Mouse (Mus musculus): ENCODE measurements at regions not wholly inside any gene's neighbourhood (a gene's known extent, or its start where the extent isn't known, plus 50 kb on each side); places are given as distances from the start of the nearest gene placed in this dataset.

DNA sequence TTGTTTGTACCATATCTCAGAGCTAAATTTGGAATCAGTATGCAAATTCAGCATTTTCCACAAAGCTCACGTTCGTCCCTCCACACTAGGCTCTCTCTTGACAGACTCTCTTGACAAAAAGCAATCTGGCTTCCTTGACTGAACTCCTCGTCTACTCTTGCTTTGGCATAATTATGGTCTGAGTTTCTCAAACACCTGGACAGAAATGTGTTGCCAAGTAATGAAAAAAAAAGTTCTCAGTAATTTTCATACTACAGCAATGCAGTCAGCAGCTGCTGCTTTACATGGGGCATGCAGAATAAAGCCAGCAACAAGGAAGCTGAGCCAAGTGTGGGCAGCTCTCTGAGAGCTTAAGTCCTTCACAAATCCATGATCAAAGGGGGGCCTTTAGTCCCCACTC lies 932.7 kb downstream of the Galc start:
- DNase-seq (ENCODE audit: low spot score): no peak

DNA sequence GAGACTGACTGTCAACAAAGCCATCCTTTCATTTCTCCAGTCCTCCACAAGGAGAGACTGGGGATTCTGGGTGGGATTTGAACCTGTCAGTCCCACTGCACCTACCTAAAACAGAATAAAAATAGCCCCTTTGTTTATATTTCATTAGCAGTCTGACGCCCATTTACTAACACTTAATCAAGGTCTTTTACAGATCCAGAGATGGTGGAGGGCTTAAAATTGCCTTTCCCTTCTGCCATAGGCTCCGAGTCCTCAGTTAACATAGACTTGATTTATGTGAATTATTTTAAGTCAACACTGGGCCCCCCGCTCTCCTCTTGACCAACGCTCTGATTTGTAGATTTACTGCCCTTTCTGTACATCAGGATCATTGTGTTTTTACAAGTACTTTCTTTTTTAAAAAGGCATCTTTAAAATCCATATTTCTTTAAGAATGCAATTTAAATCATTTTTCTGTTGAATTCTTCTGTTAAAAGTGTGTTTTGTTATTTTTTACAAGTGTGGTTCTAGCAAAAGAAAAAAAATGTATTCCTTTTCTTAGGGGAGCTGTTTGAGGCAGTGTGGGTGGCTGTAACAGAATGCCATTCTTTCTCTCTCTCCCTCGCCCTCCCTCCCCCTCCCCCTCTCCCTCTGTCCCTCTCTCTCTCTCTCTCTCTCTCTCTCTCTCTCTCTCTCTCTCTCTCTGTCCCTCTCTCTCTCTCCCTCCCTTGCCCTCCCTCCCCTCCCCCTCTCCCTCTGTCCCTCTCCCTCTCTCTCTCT lies 946.8 kb downstream of the Galc start:
- DNase-seq (ENCODE audit: low spot score): peak; percentile 5

DNA sequence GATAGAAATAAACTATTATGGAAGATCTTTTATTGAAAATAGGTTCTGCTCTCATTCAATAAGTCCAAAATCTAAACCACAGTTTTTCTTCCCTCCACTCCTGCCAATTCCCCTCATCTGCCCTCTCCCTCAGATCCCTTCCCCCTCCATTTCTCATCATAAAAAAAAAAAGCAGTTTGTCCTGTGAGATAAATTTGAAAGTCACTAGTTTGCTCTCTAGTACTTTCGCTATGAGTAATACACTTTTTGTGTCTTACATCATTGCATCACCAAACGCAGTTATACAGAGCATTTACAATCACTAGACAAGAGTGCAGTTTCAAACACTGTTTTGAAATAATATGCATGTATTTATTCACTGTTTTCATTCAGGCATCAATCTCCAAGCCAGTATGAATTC lies 980.5 kb downstream of the Galc start:
- DNase-seq (ENCODE audit: low spot score): no peak

DNA sequence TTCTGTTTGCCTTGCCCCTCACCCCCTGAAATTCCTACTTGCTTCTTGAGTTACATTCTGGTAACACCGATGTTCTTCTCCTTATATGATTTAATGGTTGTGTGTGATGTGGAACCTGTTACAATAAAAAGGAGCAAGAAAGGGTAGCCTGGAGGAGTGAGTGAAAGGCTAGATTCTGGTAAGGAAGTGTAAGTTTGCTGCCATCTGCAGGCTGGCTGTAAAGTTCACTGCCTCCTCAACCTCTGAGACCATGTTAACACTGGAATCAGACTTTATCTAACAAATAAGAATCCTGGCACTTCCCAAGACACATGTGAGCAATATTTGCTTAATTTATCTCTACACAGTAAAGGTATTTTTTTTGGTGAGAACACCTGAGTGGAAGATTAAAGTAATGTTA lies 980.9 kb downstream of the Galc start:
- DNase-seq (ENCODE audit: low spot score): peak; percentile 45

Measured in embryo, embryonic 10.5 days (tissue).